9 mouse cellular contexts compared by ENCODE assay signal in genomic region chr2:34249961-34250658, GRCm38 (mm10).
DNase-seq lines count a peak whose midpoint lies in the region; ATAC-seq and TF ChIP-seq lines count a peak whose summit lies in the region.
"Had no signal": no experiment of that assay in that cellular context is flagged by ENCODE, and none has a peak within 500 bp of the region (broad histone marks: within the 10 kb centered on the region; RNA-seq: fewer than 3 reads in every experiment).

No protein-coding gene starts in this region.

- H3K4me3 ChIP-seq in heart, embryonic 14.5 days (ENCODE audit: control insufficient read depth in 1 of 2, insufficient read depth in 1 of 2, low read depth in 1 of 2, low read length in 2 of 2) = peak overlapping the region; percentile 57 to 76
- peak overlapping the region; percentile 62 for H3K4me3 ChIP-seq in brown adipose tissue, adult 24 weeks (ENCODE audit: insufficient read depth, low read depth, low read length)
- peak overlapping the region; percentile 58 for H3K4me3 ChIP-seq in heart, embryonic 16.5 days (ENCODE audit: low read length)
- peak overlapping the region; percentile 54 for H3K4me3 ChIP-seq in liver, postnatal 0 days (ENCODE audit: low read depth, low read length)

- TF ChIP-seq CTCF in liver, postnatal 0 days (IDR thresholded peaks at IDR 0.05; ENCODE audit: low read depth) = no peak

- DNase-seq in heart, postnatal 25 days (ENCODE audit: low spot score) = no peak
- DNase-seq in liver, postnatal 0 days = no peak
- no peak for DNase-seq in ovary, adult 18-20 months (ENCODE audit: low spot score)
- no peak for DNase-seq in urinary bladder, postnatal 25 days (ENCODE audit: low spot score)
- DNase-seq in lung, postnatal 25 days (ENCODE audit: low spot score) = no peak

- H3K4me2 ChIP-seq in heart, embryonic 14.5 days (ENCODE audit: low read length) = peak overlapping the region; percentile 66
- peak overlapping the region; percentile 83 for H3K4me2 ChIP-seq in heart, embryonic 16.5 days (ENCODE audit: low read depth, low read length)
- H3K4me2 ChIP-seq in liver, postnatal 0 days (ENCODE audit: low read depth, low read length) = peak overlapping the region; percentile 86

- peak overlapping the region; percentile 87 to 90 for H3K27ac ChIP-seq in heart, embryonic 14.5 days (replicated peaks in 1 of 2; ENCODE audit: control insufficient read depth in 1 of 2, insufficient read depth in 1 of 2, low read depth in 2 of 2, low read length in 2 of 2)
- H3K27ac ChIP-seq in brown adipose tissue, adult 24 weeks (replicated peaks; ENCODE audit: low read depth, low read length) = no peak overlapping the region
- peak overlapping the region; percentile 83 for H3K27ac ChIP-seq in heart, embryonic 16.5 days (ENCODE audit: low read length)
- no peak overlapping the region for H3K27ac ChIP-seq in liver, postnatal 0 days (ENCODE audit: low read depth)

- H3K27me3 ChIP-seq in heart, embryonic 14.5 days (ENCODE audit: control insufficient read depth, insufficient read depth, low read length) = no peaks in the 10 kb centered on the region
- no peaks in the 10 kb centered on the region for H3K27me3 ChIP-seq in heart, embryonic 16.5 days (ENCODE audit: control insufficient read depth, insufficient read depth, low read length)
- no peaks in the 10 kb centered on the region for H3K27me3 ChIP-seq in liver, postnatal 0 days (ENCODE audit: insufficient read depth, low read length)
- H3K27me3 ChIP-seq: Patski had no signal

- H3K36me3 ChIP-seq in heart, embryonic 14.5 days (ENCODE audit: control insufficient read depth, insufficient read depth, low read length) = no peaks in the 10 kb centered on the region
- no peaks in the 10 kb centered on the region for H3K36me3 ChIP-seq in heart, embryonic 16.5 days (ENCODE audit: control insufficient read depth, insufficient read depth)
- no peaks in the 10 kb centered on the region for H3K36me3 ChIP-seq in liver, postnatal 0 days (replicated peaks; ENCODE audit: insufficient read depth, low read length)

- WGBS in heart, embryonic 14.5 days = 4% methylated on average over 18 of the region's 18 CpGs
- WGBS in heart, embryonic 16.5 days = 3% methylated on average over 18 of the region's 18 CpGs
- 11% methylated on average over 18 of the region's 18 CpGs for WGBS in liver, postnatal 0 days (ENCODE audit: insufficient replicate concordance)

- H3K9ac ChIP-seq in heart, embryonic 14.5 days (ENCODE audit: low read length) = peak overlapping the region; percentile 73
- H3K9ac ChIP-seq in heart, embryonic 16.5 days (ENCODE audit: low read length) = peak overlapping the region; percentile 64
- peak overlapping the region; percentile 57 for H3K9ac ChIP-seq in liver, postnatal 0 days (replicated peaks)

- H3K4me1 ChIP-seq in heart, embryonic 14.5 days (ENCODE audit: control insufficient read depth in 2 of 2, insufficient read depth in 2 of 2, low read length in 2 of 2) = peaks cover 0 to 18% of the 10 kb centered on the region in 2 experiments; a peak in 2 of 4 replicates
- H3K4me1 ChIP-seq in brown adipose tissue, adult 24 weeks (ENCODE audit: control insufficient read depth, insufficient read depth, insufficient read length, low read length) = no peaks in the 10 kb centered on the region
- peaks cover 2% of the 10 kb centered on the region; the same call in 1 of the 2 replicates for H3K4me1 ChIP-seq in heart, embryonic 16.5 days (ENCODE audit: control insufficient read depth, insufficient read depth, low read length)
- peaks cover 7% of the 10 kb centered on the region; the same call in 1 of the 2 replicates for H3K4me1 ChIP-seq in liver, postnatal 0 days (ENCODE audit: insufficient read depth)

- ATAC-seq in heart, embryonic 14.5 days (ENCODE audit: insufficient number of reproducible peaks, insufficient read depth, low FRiP score, low read depth) = peak; percentile 56; the same call in 1 of the 2 replicates
- ATAC-seq in heart, embryonic 16.5 days (replicated peaks; ENCODE audit: extremely low read depth, insufficient read depth, low FRiP score) = peak; percentile 67
- 0 out of 2 replicates have a peak, but pooled peaks have one; percentile 4 for ATAC-seq in liver, postnatal 0 days

- intact Hi-C loops in heart, postnatal 25 days (cut with DNase I) = loop anchor here (5.0 kb wide), 1 partner anchor 122 kb away; the partner anchor contains the start of gene Pbx3

- no peak for TF ChIP-seq EP300 in liver, postnatal 0 days (IDR thresholded peaks at IDR 0.05; ENCODE audit: low read depth)

- no peaks in the 10 kb centered on the region for H3K9me3 ChIP-seq in heart, embryonic 14.5 days (ENCODE audit: control insufficient read depth, low read length)
- no peaks in the 10 kb centered on the region for H3K9me3 ChIP-seq in heart, embryonic 16.5 days (replicated peaks; ENCODE audit: control insufficient read depth, low read length)
- no peaks in the 10 kb centered on the region for H3K9me3 ChIP-seq in liver, postnatal 0 days (ENCODE audit: low read length)

Comparison
In these comparisons a context has a peak if more than half of its experiments do, and no peak if none do; other contexts are left out.
1. ATAC-seq: peak in every context shown above with its lines; median percentile 67 in heart, embryonic 16.5 days; 56 in heart, embryonic 14.5 days; 4 in liver, postnatal 0 days.
2. H3K27ac ChIP-seq: peak in heart, embryonic 14.5 days (2 of 2) and heart, embryonic 16.5 days (single experiment); none in brown adipose tissue, adult 24 weeks (single experiment) and liver, postnatal 0 days (single experiment).
3. Peak in every context shown above with its lines, with median percentiles within 50 percentile points of each other: H3K4me2 ChIP-seq, H3K4me3 ChIP-seq and H3K9ac ChIP-seq.